Mouse (Mus musculus) testis, adult 2 months (tissue): Measurements from ENCODE around the gene Gm28729.

Experiments used
- CTCF ChIP-seq: fragments of 200-500 bp; IDR thresholded peaks from 2 replicates; pipeline ENCODE4 v1.5.1; 2012; ENCODE audit warnings: low read depth, mild to moderate bottlenecking, inconsistent platforms, low read length, moderate library complexity; ENCODE audit not compliant: control insufficient read depth, insufficient read depth, insufficient replicate concordance
- POLR2A ChIP-seq: fragments of 200-500 bp; IDR thresholded peaks from 2 replicates; pipeline ENCODE4 v1.6.1; 2012; ENCODE audit warnings: low read depth, mild to moderate bottlenecking, inconsistent platforms, low read length, moderate library complexity; ENCODE audit not compliant: control insufficient read depth

DNA sequence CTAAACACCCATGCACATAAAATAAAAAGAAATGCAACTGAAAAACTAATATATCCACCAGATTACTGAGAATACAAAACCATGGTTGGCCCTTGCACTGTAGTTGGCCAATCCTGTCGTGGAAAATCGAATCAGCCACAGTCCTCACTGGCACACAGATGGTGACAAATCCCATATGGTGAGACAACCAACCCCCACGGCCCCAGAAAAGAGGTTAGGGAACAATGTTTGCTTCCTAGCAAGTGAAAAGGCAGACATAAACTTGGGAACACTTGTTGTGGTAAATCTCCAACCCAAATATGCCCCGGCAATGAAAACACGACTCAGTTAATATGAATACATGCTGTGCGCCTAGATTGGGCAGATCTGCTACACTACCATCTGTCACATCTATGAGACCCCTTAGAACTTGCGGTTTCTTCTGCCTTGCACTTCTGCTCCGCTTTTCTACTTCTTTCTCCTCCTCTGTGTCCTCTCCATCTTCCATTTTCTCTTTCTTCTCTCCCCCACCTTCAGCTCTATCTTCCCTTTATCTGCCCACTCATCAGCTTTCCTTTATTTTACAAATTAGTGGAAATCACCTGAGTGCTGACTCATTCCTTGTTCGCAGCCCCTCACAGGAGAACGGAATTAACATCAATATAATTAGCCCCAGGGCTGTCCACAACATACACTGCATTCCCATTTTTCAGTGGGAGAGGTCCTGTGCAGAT, 5.1 kb upstream of the Gm28729 start:
- TF ChIP-seq CTCF (no peak), POLR2A (no peak)
